Mouse (Mus musculus): ENCODE measurements around the gene Trim62.

DNA sequence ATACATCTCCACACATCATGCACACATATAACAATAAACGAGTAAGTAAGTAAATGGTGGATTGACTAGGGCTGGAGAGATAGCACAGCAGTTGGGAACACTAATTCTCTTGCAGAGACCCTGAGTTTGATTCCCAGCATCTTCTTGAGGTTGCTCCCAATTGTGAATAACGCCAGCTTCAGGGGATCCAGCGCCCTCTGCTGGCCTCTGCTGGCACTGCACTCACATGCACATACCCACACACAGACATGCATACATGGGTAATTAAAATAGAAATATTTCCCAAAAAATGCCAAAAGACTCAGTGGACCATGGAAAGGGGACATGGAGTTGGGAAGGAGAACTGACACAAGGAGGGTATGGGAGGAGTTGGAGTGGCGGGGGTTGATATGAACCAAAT lies 24.5 kb upstream of the Trim62 start:
- TF ChIP-seq TAL1 (IDR thresholded peaks at IDR 0.05; ENCODE audit: low read length), result no peak
- no peak for TF ChIP-seq GATA1 (IDR thresholded peaks at IDR 0.05; ENCODE audit: low read length)
